Mouse (Mus musculus): ENCODE measurements around the gene Tefm.

The Tefm gene

GRCm38 (mm10) chr11:80090555-80091164 is 51.3 kb downstream of the Tefm start:
- no peak for DNase-seq

DNA sequence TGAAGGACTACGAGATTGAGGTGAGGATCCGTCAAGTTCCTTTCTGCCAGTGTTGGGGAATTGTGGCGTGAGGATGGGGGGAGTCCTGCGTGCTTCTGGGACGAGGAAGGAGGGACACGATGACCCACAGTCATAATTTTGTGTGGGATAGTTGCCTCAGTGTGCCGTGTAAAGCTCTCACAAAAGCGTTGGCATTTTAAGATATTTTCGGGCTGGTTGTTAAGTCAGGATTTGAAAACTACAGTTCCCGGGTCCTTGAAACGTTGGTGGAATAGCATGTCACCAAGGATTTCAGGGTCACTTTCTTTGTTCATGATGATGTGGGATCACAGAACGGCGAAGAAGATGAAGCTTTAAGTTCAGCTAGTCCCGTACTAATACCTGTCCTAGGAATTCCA is 52.2 kb downstream of the Tefm start:
- no peak for DNase-seq

- peak; percentile 92 for DNase-seq
These were observed 52.8 kb downstream of the Tefm start, which contains the start of gene Atad5 for GRCm38 (mm10) chr11:80088917-80089816. Gene Atad5, plus strand, starts transcription at chr11:80089400.

DNA sequence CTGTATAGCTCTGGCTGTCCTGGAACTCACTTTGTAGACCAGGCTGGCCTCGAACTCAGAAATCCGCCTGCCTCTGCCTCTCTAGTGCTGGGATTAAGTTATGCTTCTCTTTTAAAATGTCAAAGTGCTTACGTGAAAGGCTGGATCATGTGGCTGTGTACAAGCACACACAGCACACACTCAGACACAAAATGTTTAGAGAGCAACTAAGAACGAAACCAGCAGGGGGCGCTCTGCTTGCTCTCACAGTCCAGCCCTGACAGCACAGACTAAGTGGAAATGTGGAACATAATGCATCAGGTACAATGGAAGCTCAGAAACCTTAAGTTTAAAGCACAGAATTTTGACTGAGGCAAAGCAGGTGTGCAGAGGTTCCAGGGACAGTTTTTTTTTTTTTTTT is 55.1 kb downstream of the Tefm start:
- peak; percentile 97 for DNase-seq

Data from lung, postnatal 36 days (tissue).